Mouse (Mus musculus): ENCODE results near the gene Nr3c2. TPM values are rescaled to one million over a fixed set of nuclear protein-coding genes. Genes with fewer than 3 reads are reported as not detected.

Nr3c2 gene
- total and polyA plus RNA-seq, 3 experiments, result 0.12 to 0.30 TPM; not detected in 1

DNA sequence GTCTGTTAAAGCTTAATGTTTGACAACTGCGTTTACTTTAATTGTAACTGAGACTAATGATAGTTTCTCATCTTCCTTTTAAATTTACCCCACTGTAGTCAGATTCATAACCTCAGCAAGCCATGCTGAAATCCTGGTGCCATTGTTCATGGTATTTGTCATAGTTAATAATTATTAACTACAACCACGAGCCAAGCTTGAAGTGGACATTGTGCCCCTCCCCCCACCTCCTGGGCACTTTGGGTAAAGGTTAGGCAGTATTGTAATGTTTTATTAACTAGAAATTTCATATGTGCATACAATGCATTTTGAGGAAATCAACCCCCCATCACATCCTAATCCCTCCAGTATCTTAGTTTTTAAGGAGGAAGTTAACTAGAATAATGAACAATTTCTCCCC lies 201.1 kb downstream of the Nr3c2 start:
- H3K4me3 ChIP-seq (replicated peaks in 1 of 3; ENCODE audit: low read depth in 2 of 3, low read length in 2 of 3, poor library complexity in 1 of 3), result no peak overlapping the region
- in situ Hi-C loops (cut with MboI; ENCODE audit: low pct_ligation_motif_present, low pct_unique_long_range_greater_than_20kb, low sequenced_read_pairs), result no loop called here
- H3K9me3 ChIP-seq (replicated peaks; ENCODE audit: low read length), result no peaks in the 10 kb centered on the region
- no peaks in the 10 kb centered on the region for H3K79me2 ChIP-seq (replicated peaks; ENCODE audit: control insufficient read depth, extremely low read depth, insufficient read depth, poor library complexity, severe bottlenecking)
- H3K4me1 ChIP-seq (ENCODE audit: control insufficient read depth in 1 of 2, insufficient read depth in 2 of 2), result no peaks in the 10 kb centered on the region
- TF ChIP-seq CHD1 (IDR thresholded peaks at IDR 0.05; ENCODE audit: low read depth, low read length) (no peak), JUND (conservative IDR thresholded peaks at IDR 0.05; ENCODE audit: low read depth, low read length) (no peak), ELF1 (IDR thresholded peaks at IDR 0.05; ENCODE audit: low read depth, low read length) (no peak), NELFE (IDR thresholded peaks at IDR 0.05; ENCODE audit: low read depth, low read length) (no peak), TCF12 (IDR thresholded peaks at IDR 0.05; ENCODE audit: low read depth, low read length) (no peak)
- H3K4me2 ChIP-seq (ENCODE audit: insufficient read depth, low read depth, poor library complexity, severe bottlenecking), result no peak overlapping the region
- DNase-seq (ENCODE audit: extremely low read depth), result no peak
- dilution Hi-C loops (cut with MboI; ENCODE audit: extremely low pct_ligation_motif_present, extremely low pct_unique_long_range_greater_than_20kb, low sequenced_read_pairs), result no loop called here
- H3K27ac ChIP-seq (ENCODE audit: insufficient read depth, low read depth), result no peak overlapping the region
- H3K36me3 ChIP-seq (replicated peaks in 1 of 2; ENCODE audit: control insufficient read depth in 1 of 2, insufficient read depth in 1 of 2, low read length in 1 of 2), result no peaks in the 10 kb centered on the region
- H3K27me3 ChIP-seq (replicated peaks), result no peaks in the 10 kb centered on the region
- no peak overlapping the region for H3K9ac ChIP-seq (ENCODE audit: insufficient read depth, low read depth)

DNA sequence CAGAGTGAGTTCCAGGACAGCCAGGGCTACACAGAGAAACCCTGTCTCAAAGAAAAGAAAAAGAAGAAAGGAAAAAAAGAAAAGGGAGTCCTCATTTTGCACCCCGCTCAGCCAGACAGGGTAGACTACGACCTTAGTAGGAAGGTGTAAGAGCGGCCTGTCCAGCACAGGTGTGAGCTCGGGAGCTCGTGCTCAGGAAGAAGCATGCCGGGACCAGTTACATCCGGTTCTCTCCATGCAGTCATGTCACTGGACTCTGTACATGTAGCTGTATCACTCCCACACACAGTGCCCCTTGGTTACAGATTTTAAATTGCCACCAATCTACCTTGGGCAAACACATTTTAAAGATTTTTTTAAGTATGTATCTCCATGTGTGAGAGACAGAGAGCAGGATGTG lies 203.6 kb downstream of the Nr3c2 start:
- Histone ChIP-seq H3K79me2 (replicated peaks; ENCODE audit: control insufficient read depth, extremely low read depth, insufficient read depth, poor library complexity, severe bottlenecking) (no peaks in the 10 kb centered on the region), H3K4me1 (ENCODE audit: control insufficient read depth in 1 of 2, insufficient read depth in 2 of 2) (no peaks in the 10 kb centered on the region), H3K36me3 (replicated peaks in 1 of 2; ENCODE audit: control insufficient read depth in 1 of 2, insufficient read depth in 1 of 2, low read length in 1 of 2) (no peaks in the 10 kb centered on the region), H3K4me2 (ENCODE audit: insufficient read depth, low read depth, poor library complexity, severe bottlenecking) (no peak overlapping the region), H3K4me3 (replicated peaks in 1 of 3; ENCODE audit: low read depth in 2 of 3, low read length in 2 of 3, poor library complexity in 1 of 3) (no peak overlapping the region), H3K9me3 (replicated peaks; ENCODE audit: low read length) (no peaks in the 10 kb centered on the region), H3K27ac (ENCODE audit: insufficient read depth, low read depth) (no peak overlapping the region), H3K27me3 (replicated peaks) (no peaks in the 10 kb centered on the region), H3K9ac (ENCODE audit: insufficient read depth, low read depth) (no peak overlapping the region)
- DNase-seq (ENCODE audit: extremely low read depth), result no peak
- dilution Hi-C loops (cut with MboI; ENCODE audit: extremely low pct_ligation_motif_present, extremely low pct_unique_long_range_greater_than_20kb, low sequenced_read_pairs), result no loop called here
- in situ Hi-C loops (cut with MboI; ENCODE audit: low pct_ligation_motif_present, low pct_unique_long_range_greater_than_20kb, low sequenced_read_pairs), result no loop called here
- TF ChIP-seq HCFC1 (IDR thresholded peaks at IDR 0.05; ENCODE audit: low read depth, low read length) (no peak), ZNF384 (IDR thresholded peaks at IDR 0.05; ENCODE audit: low read depth, low read length) (no peak), BHLHE40 (IDR thresholded peaks at IDR 0.05; ENCODE audit: low read depth, low read length) (no peak), MXI1 (IDR thresholded peaks at IDR 0.05; ENCODE audit: low read depth, low read length) (no peak), ETS1 (conservative IDR thresholded peaks at IDR 0.05; ENCODE audit: low read depth, low read length) (no peak), MAZ (IDR thresholded peaks at IDR 0.05; ENCODE audit: low read depth, low read length) (no peak), KAT2A (IDR thresholded peaks at IDR 0.05; ENCODE audit: insufficient replicate concordance, low read length) (no peak), ELF1 (IDR thresholded peaks at IDR 0.05; ENCODE audit: low read depth, low read length) (no peak), RCOR1 (conservative IDR thresholded peaks at IDR 0.05; ENCODE audit: low read depth, low read length) (no peak), USF1 (IDR thresholded peaks at IDR 0.05; ENCODE audit: low read depth, low read length) (no peak), USF2 (conservative IDR thresholded peaks at IDR 0.05; ENCODE audit: low read depth, low read length) (no peak), MAX (IDR thresholded peaks at IDR 0.05; ENCODE audit: low read length) (no peak), NELFE (IDR thresholded peaks at IDR 0.05; ENCODE audit: low read depth, low read length) (no peak), MEF2A (IDR thresholded peaks at IDR 0.05; ENCODE audit: borderline replicate concordance, low read depth, low read length) (no peak), ZC3H11A (IDR thresholded peaks at IDR 0.05; ENCODE audit: low read depth, low read length) (no peak), POLR2A (IDR thresholded peaks at IDR 0.05; ENCODE audit: low read depth, low read length) (no peak)

Data from CH12.LX (cell line).